Mouse (Mus musculus) intestine, embryonic 16.5 days (tissue): Measurements from ENCODE around the gene Trp73. TPM values are rescaled to one million over a fixed set of nuclear protein-coding genes. Genes with fewer than 3 reads are reported as not detected.

Source experiments
- ATAC-seq: fragments of 200-750 bp; cut with Nextera tagmentation; 2 replicates; pipeline ENCODE4 v1.8.0; 2017; ENCODE audit warnings: moderate TSS enrichment, moderate library complexity
- H3K27ac ChIP-seq: fragments of 300-500 bp; sonication (generic); 2 replicates; pipeline ENCODE4 v1.5.1; 2014; ENCODE audit warnings: mild to moderate bottlenecking, low read length
- H3K27me3 ChIP-seq: fragments of 300-500 bp; sonication (generic); replicated peaks from 2 replicates; pipeline ENCODE4 v1.6.1; 2014; ENCODE audit warnings: low read length, control low read depth, mixed read lengths; ENCODE audit not compliant: control insufficient read depth, insufficient read depth
- H3K36me3 ChIP-seq: fragments of 300-500 bp; sonication (generic); 2 replicates; pipeline ENCODE4 v1.6.1; 2014; ENCODE audit warnings: low read length, control low read depth; ENCODE audit not compliant: control insufficient read depth, insufficient read depth
- H3K4me1 ChIP-seq: fragments of 300-500 bp; sonication (generic); 2 replicates; pipeline ENCODE4 v1.6.1; 2014; ENCODE audit warnings: low read length, control low read depth, mixed read lengths; ENCODE audit not compliant: control insufficient read depth, insufficient read depth
- H3K4me2 ChIP-seq: fragments of 300-500 bp; sonication (generic); 2 replicates; pipeline ENCODE4 v1.6.1; 2014; ENCODE audit warnings: low read depth, low read length, control low read depth
- H3K4me3 ChIP-seq: fragments of 300-500 bp; sonication (generic); 2 replicates; pipeline ENCODE4 v1.5.1; 2014; ENCODE audit warnings: mild to moderate bottlenecking, low read length
- H3K9ac ChIP-seq: fragments of 300-500 bp; sonication (generic); 2 replicates; pipeline ENCODE4 v1.6.1; 2014; ENCODE audit warnings: low read depth, low read length
- H3K9me3 ChIP-seq: fragments of 300-500 bp; sonication (generic); 2 replicates; pipeline ENCODE4 v1.6.1; 2016; ENCODE audit warnings: low read length, control low read depth; ENCODE audit not compliant: control insufficient read depth
- WGBS: fragments of 180-500 bp; shearing (Covaris S2); extraction: QIAGEN DNeasy Blood & Tissue Kit; methylation state at CpG from one replicate; pipeline ENCODE4 v1.1.7; 2014; 5-methylcytosine and 5-hydroxymethylcytosine counted together
- polyA plus RNA-seq: library from polyadenylated mRNA; unstranded; fragments of >200 nt; fragmentation: Nextera tagmentation; extraction: Ambion mirVana; gene quantifications from 2 replicates; pipeline ENCODE4 v1.2.1, GENCODE M21; 2015

Trp73 gene
- polyA plus RNA-seq, 1 experiment from 2014 or later = 0.12 TPM

DNA sequence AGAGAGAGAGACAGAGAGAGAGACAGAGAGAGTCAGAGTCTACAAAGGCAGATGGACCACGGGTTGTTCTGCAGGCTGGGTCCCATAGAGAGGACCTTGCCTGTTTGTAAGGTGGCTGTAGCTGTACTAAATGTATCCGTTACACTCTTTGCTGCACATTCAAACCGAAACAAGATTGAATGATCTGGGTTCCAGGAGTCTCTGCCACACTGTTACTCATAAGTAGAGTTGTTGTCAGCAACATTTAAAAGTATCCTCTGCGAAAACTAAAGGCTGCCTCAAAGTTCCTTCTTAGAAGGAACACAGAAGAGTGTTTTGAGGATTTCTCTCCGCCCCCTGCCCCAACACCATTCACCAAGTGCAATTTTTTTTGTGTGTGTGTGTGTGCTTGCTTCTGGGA, 2.9 kb downstream of the Trp73 start:
- peaks cover 48% of the 10 kb centered on the region for H3K27me3 ChIP-seq
- no peaks in the 10 kb centered on the region for H3K36me3 ChIP-seq
- H3K9me3 ChIP-seq = no peaks in the 10 kb centered on the region
- no peak for ATAC-seq
- H3K4me2 ChIP-seq = no peak overlapping the region
- no peak overlapping the region for H3K9ac ChIP-seq
- no peak overlapping the region for H3K27ac ChIP-seq
- WGBS = 60% methylated on average over 5 of the region's 5 CpGs
- no peak overlapping the region for H3K4me3 ChIP-seq
- peaks cover 19% of the 10 kb centered on the region for H3K4me1 ChIP-seq

DNA sequence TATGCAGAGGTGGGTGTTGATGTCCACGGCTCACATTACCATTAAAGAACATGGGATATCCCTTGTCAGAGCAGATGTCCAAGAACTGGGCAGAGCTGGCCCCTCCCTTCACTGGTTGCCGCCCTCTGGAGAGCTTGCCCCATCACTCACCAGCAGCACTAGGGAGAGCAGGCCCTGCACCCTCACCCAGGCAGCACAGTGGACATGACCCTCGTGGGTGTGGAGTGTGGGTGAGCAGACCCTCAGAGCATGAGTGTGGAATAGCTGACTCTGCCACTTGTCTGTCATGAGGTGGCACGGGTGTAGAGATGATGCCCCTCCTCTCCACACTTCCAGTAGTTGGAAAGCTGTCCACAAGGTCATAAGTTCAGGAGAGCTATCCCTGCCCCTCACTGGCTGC, 5.2 kb downstream of the Trp73 start:
- no peak overlapping the region for H3K9ac ChIP-seq
- H3K27me3 ChIP-seq = peaks cover 28% of the 10 kb centered on the region
- no peak overlapping the region for H3K4me2 ChIP-seq
- WGBS = 52% methylated on average over 4 of the region's 4 CpGs
- H3K4me3 ChIP-seq = no peak overlapping the region
- no peaks in the 10 kb centered on the region for H3K36me3 ChIP-seq
- peaks cover 4% of the 10 kb centered on the region; the same call in 1 of the 2 replicates for H3K4me1 ChIP-seq
- no peaks in the 10 kb centered on the region for H3K9me3 ChIP-seq
- ATAC-seq = no peak
- H3K27ac ChIP-seq = no peak overlapping the region

DNA sequence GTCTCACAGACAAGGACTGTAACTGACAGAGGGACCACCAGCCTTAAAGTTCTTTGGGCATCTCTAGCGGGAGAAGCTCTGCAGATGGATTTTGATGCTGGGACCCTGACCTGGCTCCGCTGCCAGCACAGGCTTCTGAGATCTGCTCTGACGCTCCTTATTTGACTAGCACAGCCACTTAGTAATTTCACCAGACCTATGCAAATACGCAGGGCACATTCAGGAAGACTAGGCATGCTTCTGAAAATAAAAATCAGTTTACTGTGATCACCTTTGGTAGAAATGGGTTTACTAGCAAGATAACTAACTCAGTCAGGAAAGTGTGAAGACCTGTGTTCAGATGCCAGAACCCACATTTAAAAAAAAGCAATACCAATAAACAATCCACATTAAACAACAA, 8.1 kb downstream of the Trp73 start:
- ATAC-seq = no peak
- no peaks in the 10 kb centered on the region for H3K9me3 ChIP-seq
- H3K36me3 ChIP-seq = no peaks in the 10 kb centered on the region
- no peaks in the 10 kb centered on the region for H3K4me1 ChIP-seq
- WGBS = 78% methylated on average over 4 of the region's 4 CpGs
- H3K27me3 ChIP-seq = peaks cover 2% of the 10 kb centered on the region; the same call in 1 of the 2 replicates
- no peak overlapping the region for H3K27ac ChIP-seq
- H3K4me2 ChIP-seq = no peak overlapping the region
- no peak overlapping the region for H3K4me3 ChIP-seq
- no peak overlapping the region for H3K9ac ChIP-seq

DNA sequence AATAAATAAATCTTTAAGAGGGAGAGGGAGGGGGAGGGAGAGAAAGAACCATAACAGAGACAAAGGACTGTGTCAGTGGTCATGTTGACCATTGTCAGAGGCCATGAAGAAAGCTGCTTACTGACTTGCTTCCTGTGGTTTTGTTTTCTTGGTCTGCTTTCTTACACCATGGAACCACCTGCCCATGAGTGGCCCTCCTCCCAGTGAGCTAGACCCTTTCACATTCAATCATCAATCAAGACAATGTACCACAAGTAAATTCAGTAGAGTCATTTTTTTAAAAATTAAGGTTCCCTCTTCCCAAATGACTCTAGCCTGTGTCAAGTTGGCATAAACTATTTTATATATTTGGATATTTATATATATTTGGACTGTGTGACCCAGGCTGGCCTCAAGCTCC, 10.1 kb downstream of the Trp73 start:
- no peak for ATAC-seq
- H3K9me3 ChIP-seq = no peaks in the 10 kb centered on the region
- H3K27me3 ChIP-seq = peaks cover 2% of the 10 kb centered on the region; the same call in 1 of the 2 replicates
- H3K27ac ChIP-seq = no peak overlapping the region
- no peak overlapping the region for H3K9ac ChIP-seq
- no peak overlapping the region for H3K4me3 ChIP-seq
- H3K4me1 ChIP-seq = no peaks in the 10 kb centered on the region
- H3K36me3 ChIP-seq = no peaks in the 10 kb centered on the region
- H3K4me2 ChIP-seq = no peak overlapping the region

DNA sequence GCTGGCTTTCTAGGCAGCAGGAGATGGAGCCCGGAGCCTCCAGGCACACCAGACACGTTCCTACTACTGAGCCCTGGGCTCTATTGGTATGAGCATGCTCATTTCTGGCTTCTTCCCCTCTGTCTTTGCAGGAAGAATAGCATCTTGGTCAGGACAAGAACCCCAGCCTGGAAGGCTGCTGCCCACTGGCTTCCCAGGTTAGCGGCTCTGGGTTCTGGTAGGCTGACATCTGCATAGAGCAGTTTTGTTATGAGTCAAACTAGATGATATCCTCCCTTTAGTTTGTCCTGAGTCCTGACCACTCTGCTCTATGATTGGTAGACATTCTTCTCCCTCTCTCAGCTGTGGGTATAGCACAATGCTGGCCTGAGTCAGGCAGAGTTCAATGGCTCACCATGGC, 12.7 kb downstream of the Trp73 start:
- 65% methylated on average over 3 of the region's 3 CpGs for WGBS
- Histone ChIP-seq H3K36me3 (no peaks in the 10 kb centered on the region), H3K9ac (no peak overlapping the region), H3K4me1 (no peaks in the 10 kb centered on the region), H3K4me2 (no peak overlapping the region), H3K9me3 (no peaks in the 10 kb centered on the region), H3K27ac (no peak overlapping the region), H3K4me3 (no peak overlapping the region), H3K27me3 (no peaks in the 10 kb centered on the region)
- no peak for ATAC-seq

DNA sequence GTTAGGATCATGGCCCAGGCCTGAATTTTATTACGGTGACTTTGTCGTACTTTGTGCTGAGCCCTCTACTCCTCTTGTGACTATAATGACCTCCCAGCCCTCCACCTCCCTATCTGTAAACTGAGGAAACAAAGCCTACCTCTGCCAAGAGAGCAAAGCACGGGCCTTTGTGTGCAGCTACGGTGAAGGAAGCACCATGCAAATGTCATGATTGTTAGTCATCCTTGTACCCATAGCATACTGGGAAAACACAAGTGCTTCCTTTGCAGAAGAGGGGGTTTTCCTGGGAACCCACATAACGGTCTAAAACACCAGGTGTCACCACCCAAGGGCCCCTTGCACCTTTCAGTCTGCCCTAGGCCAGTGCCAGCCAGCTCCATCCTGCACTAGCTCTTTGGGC, 14.8 kb downstream of the Trp73 start:
- Histone ChIP-seq H3K27ac (no peak overlapping the region), H3K4me3 (no peak overlapping the region), H3K9ac (no peak overlapping the region), H3K9me3 (no peaks in the 10 kb centered on the region), H3K4me1 (no peaks in the 10 kb centered on the region), H3K27me3 (no peaks in the 10 kb centered on the region), H3K4me2 (no peak overlapping the region), H3K36me3 (no peaks in the 10 kb centered on the region)
- 69% methylated on average over 5 of the region's 5 CpGs for WGBS
- no peak for ATAC-seq

DNA sequence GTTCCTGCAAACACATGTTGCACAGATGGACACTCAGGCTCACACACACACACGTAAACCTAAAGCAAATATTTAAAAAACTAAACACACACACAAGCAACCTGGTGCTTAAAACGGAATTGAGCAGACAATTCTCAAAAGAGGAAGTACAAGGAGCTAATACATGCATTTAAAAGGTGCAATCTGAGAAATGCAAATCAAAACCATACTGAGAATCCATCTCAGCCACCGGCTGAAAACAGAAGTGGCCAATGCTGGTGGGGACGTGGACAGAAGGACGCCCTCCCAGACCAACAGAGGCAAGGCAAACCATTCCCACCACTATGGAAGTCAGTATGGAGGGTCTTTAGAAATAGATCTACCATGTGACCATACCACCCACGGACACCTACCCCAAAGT, 16.5 kb downstream of the Trp73 start:
- ATAC-seq = no peak
- Histone ChIP-seq H3K27me3 (no peaks in the 10 kb centered on the region), H3K9me3 (no peaks in the 10 kb centered on the region), H3K27ac (no peak overlapping the region), H3K36me3 (no peaks in the 10 kb centered on the region), H3K4me3 (no peak overlapping the region), H3K9ac (no peak overlapping the region), H3K4me2 (no peak overlapping the region), H3K4me1 (no peaks in the 10 kb centered on the region)
- WGBS = 60% methylated on average over 6 of the region's 6 CpGs

DNA sequence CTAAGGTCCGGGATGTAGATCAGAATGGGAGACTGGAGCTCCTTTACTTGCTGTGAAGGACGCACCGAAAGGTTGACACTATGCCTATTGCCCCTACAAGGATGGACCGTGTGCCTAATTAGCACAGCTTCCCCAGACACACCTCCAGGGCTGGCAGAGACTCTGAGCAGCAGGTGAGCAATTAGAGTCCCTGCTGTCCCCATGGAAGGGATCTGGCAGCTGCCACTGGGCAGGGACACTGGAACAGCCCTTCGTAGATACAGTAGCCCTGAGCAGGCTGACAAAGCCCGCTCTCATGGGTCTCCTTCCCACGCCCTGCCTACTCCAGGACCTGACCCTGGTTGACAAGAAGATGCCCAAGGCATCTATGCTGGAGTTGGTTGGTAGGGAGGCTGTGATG, 17.6 kb downstream of the Trp73 start:
- no peak for ATAC-seq
- WGBS = 75% methylated on average over 7 of the region's 7 CpGs
- H3K9ac ChIP-seq = no peak overlapping the region

DNA sequence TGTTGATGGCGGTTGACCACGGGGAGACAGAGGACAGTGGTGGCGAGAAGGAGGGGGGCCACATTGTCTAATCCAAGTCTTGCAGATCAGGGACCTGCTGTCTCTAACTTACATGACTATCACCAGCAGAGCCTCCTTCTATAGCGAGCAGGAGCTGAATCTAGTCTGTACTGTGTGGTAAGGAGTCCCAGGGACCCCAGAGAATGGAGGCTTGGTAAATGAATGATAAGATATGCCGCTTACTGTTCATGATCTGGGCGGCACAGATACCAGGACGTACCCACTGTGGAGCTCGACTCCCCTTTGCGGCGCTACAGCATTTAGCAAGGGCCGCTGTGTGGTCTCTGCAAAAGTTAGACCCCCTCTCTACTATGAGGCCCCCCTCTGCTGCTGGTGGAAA, 18.2 kb downstream of the Trp73 start:
- WGBS = 78% methylated on average over 11 of the region's 11 CpGs
- ATAC-seq = peak; percentile 58
- no peak overlapping the region for H3K27ac ChIP-seq
- H3K4me1 ChIP-seq = no peaks in the 10 kb centered on the region
- no peaks in the 10 kb centered on the region for H3K36me3 ChIP-seq
- no peak overlapping the region for H3K4me2 ChIP-seq
- no peaks in the 10 kb centered on the region for H3K9me3 ChIP-seq
- H3K27me3 ChIP-seq = no peaks in the 10 kb centered on the region
- no peak overlapping the region for H3K4me3 ChIP-seq
- no peak overlapping the region for H3K9ac ChIP-seq

More for the DNA sequence above, 17.6 kb downstream of the Trp73 start:
- Histone ChIP-seq H3K4me2 (no peak overlapping the region), H3K27me3 (no peaks in the 10 kb centered on the region), H3K9me3 (no peaks in the 10 kb centered on the region), H3K36me3 (no peaks in the 10 kb centered on the region), H3K4me1 (no peaks in the 10 kb centered on the region), H3K27ac (no peak overlapping the region), H3K4me3 (no peak overlapping the region)

DNA sequence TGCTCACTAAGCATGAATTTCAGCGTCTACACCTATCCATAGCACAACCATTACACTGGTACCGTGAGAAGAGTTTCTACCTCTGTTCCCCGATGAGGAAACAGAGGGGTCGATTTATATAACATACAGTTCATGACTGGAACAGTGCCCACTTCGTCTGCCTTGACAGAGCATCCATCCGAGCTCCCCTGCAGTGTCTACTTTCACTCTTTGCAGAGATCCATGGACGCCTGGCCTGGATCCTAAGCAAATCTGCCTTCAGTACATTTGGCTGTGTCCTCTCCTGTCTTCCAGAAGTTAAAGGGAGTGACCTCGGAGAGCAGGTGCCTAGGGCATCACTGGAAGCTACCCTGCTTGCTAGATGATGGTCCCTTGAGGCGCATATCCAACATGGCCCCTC, 20.8 kb downstream of the Trp73 start:
- no peaks in the 10 kb centered on the region for H3K36me3 ChIP-seq
- H3K4me3 ChIP-seq = no peak overlapping the region
- ATAC-seq = no peak
- no peaks in the 10 kb centered on the region for H3K9me3 ChIP-seq
- WGBS = 74% methylated on average over 9 of the region's 9 CpGs
- no peak overlapping the region for H3K27ac ChIP-seq
- H3K4me2 ChIP-seq = no peak overlapping the region
- H3K4me1 ChIP-seq = no peaks in the 10 kb centered on the region
- H3K9ac ChIP-seq = no peak overlapping the region
- no peaks in the 10 kb centered on the region for H3K27me3 ChIP-seq
